Mouse (Mus musculus) cerebellum, postnatal 14 days (tissue): Measurements from ENCODE around the gene Neurog1.

Source experiments
- DNase-seq, 2 experiments: peaks; one replicate each; pipeline ENCODE4 v3.0.0; 2021; ENCODE audit warnings: mixed read lengths in 2 of 2

Neurog1 gene

GRCm38 (mm10) chr13:56258196-56259020, 6.4 kb upstream of the Neurog1 start:
- DNase-seq: peak in 1 of 2 experiments; percentile 15

GRCm38 (mm10) chr13:56257469-56258153, 5.6 kb upstream of the Neurog1 start:
- DNase-seq: no peak

- DNase-seq: no peak
Measured at GRCm38 (mm10) chr13:56256716-56257299, 4.8 kb upstream of the Neurog1 start.

- DNase-seq: no peak
Measured at GRCm38 (mm10) chr13:56253379-56253778, 1.4 kb upstream of the Neurog1 start.

- DNase-seq: peak; percentile 56 to 68
Measured at GRCm38 (mm10) chr13:56252783-56253182, 820 bp upstream of the Neurog1 start.

GRCm38 (mm10) chr13:56251176-56251923, 613 bp downstream of the Neurog1 start:
- DNase-seq: no peak

- DNase-seq: no peak
Measured at GRCm38 (mm10) chr13:56250551-56251161, 1.3 kb downstream of the Neurog1 start.

GRCm38 (mm10) chr13:56249593-56250341, 2.2 kb downstream of the Neurog1 start:
- no peak for DNase-seq

- DNase-seq: no peak
Measured at GRCm38 (mm10) chr13:56243104-56243503, 8.9 kb downstream of the Neurog1 start.

- no peak for DNase-seq
Measured at GRCm38 (mm10) chr13:56240012-56240770, 11.8 kb downstream of the Neurog1 start.

- DNase-seq: no peak
Measured at GRCm38 (mm10) chr13:56237905-56238304, 14.1 kb downstream of the Neurog1 start.

GRCm38 (mm10) chr13:56236194-56236593, 15.8 kb downstream of the Neurog1 start:
- no peak for DNase-seq

- DNase-seq: no peak
Measured at GRCm38 (mm10) chr13:56228790-56229189, 23.2 kb downstream of the Neurog1 start.

- DNase-seq: peak; percentile 41 to 48
Measured at GRCm38 (mm10) chr13:56226175-56226954, 25.6 kb downstream of the Neurog1 start.

GRCm38 (mm10) chr13:56223625-56224024, 28.3 kb downstream of the Neurog1 start:
- no peak for DNase-seq

GRCm38 (mm10) chr13:56222849-56223246, 29.1 kb downstream of the Neurog1 start:
- no peak for DNase-seq

GRCm38 (mm10) chr13:56221995-56222848, 29.7 kb downstream of the Neurog1 start:
- DNase-seq: peak in 1 of 2 experiments; percentile 25

- DNase-seq: peak; percentile 26 to 37
Measured at GRCm38 (mm10) chr13:56221129-56221910, 30.6 kb downstream of the Neurog1 start.
